Mouse (Mus musculus) layer of hippocampus, adult 9-11 months (tissue): Measurements from ENCODE around the gene Oxct2a.
A peak's percentile ranks its signal among the peaks of the same experiment; 100 is the strongest.
"Not testable (repeated sequence)": the region's sequence is repeated elsewhere in the genome, so short reads cannot be mapped to it uniquely, and the experiment has no call there.

Experiments
- DNase-seq: peaks from one replicate; pipeline ENCODE4 v3.0.0; 2022

Gene Oxct2a

GRCm38 (mm10) chr4:123308292-123308691 lies 15.1 kb downstream of the Oxct2a start:
- no peak for DNase-seq

DNA sequence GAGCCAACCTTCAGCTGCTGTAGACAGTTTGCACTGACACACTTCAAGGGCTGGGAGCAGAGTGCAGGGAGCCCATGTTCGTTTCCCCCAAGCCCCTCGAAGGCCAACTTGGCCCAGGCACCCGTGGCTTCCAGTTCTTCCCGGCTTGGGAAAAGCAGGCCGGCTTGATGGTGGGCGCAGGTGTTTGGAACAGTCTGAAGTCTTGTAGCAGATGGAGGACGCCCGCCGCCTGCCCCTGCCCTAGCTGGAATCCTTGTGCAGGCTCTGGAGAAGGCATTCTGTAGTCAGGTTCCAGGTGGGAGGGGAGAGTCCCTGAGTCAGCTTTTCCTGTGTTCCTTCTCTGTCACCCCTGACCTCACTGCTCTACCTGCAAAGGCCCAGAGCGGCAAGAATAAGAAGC lies 16.4 kb downstream of the Oxct2a start:
- DNase-seq = peak; percentile 34

DNA sequence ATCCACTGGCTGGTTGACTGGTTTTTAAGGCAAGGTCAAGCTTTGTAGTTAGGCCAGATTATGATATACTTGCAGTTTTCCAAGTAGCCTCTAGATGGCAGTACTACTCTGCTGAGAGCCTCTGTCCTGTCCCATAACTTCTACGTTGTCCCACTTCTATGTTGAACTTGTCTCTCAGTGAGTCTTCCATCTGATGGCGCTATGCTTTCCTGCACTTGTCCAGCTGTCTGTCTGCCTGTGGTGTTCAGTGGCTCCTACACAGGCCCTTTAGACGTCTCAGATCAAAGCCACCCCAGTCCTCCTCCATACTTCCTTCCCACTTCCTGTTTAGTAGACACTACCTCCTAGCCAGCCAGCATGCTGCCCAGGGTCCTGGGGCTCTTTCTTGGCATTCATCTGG lies 17.6 kb downstream of the Oxct2a start:
- DNase-seq = peak; percentile 20

DNA sequence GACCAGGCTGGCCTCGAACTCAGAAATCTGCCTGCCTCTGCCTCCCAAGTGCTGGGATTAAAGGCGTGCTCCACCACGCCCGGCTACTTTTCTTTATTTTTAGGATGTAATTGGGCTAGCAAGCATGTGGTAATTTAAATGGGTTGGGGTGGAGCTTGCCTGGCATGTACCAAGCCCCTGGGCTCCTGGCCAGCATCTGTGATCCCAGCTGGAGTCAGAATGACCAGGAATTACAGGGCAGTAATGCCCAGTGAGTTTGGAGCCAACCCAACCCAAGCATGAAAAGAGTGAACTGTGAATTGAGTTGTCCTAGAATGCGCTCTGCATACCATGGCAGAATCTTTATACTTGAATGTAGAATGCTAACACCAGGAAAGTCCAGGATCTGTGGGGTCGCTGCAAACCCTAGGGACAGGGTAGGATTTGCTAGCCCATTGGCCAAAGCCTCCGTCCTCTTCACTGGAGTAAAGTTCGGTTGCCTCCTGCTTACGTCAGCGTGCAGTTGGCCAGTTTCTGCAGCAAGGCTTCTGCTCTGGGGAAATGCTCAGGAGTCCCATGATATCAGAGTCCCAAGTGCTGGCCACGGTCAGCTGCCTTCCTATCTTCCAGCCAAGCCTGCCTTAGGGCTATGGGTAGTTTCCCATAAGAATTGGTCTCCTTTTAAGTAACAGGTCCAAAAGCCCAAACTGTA lies 24.3 kb downstream of the Oxct2a start:
- DNase-seq = no peak

DNA sequence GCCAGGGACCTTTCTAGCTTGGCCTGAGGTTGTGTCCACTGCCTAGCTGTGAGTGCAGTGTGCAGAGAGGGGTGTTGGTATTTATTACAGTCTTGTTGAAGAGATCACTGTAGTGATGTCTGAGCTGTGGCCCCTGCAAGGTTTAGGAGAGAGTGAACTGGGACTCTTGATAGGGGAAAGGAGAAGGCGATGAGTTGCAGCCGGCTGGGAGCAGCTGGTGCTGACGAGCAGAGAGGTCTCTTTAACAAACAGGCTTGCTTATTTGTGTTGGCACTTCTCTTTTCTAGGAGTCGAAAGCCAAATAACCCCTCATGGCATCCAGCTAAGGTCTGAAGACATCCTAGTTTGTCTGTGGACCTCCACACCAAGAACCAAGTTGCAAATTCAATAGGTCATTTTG lies 25.2 kb downstream of the Oxct2a start:
- no peak for DNase-seq

DNA sequence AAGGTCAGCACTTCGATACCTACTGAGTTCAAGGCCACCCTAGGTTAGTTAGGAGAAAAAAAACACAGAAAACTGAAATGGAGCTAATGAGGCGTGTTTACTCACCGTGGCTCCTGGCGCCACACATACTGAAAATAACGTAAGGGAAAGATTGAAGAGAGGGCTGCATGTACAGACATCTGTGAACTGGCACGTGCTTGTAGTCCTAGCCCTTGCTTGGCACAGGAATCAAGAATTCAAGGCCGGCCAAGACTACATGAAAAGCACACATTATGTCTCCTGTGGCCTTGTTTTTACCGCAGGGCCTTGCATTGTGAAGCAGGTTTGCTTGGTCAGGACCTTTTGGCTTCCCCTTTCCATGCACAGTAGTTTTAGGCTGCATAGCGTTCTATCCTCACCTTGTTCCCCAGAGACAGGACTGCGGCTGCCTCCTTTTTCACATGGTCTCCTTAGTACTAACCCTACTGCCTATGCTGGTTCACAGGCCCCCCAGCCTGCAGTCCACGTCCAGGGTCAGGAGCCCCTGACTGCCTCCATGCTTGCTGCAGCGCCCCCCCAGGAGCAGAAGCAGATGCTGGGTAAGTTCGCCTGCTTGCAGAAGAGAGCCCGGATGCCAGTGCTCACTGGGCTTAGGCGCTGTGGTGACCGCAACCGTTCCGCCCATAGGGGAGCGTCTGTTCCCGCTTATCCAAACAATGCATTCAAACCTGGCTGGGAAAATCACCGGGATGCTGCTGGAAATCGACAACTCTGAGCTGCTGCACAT lies 26.1 kb downstream of the Oxct2a start:
- no peak for DNase-seq

DNA sequence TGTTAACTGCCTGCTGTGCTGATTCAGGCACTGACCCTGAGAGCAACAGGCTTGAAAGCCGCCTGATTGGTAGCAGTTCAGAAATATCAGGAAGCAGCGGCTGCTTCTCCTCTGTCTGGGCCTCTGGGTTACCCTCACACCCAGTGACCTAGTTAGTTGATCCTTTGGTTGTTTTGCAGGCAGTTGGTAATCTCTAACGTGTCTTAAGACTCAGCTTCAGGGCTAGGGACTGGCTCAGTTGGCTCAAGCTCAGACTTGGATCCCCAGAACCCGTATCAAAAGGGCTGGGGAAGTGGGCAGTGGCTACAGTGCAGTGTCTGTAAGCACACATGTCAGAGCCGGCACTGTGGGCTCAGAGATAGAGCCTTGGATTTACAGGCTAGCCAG lies 27.3 kb downstream of the Oxct2a start:
- DNase-seq = no peak

- DNase-seq = no peak
Measured at GRCm38 (mm10) chr4:123295516-123296147, 27.8 kb downstream of the Oxct2a start.

GRCm38 (mm10) chr4:123295026-123295425 lies 28.4 kb downstream of the Oxct2a start:
- not testable (repeated sequence) for DNase-seq

GRCm38 (mm10) chr4:123293661-123294443 lies 29.6 kb downstream of the Oxct2a start:
- DNase-seq = no peak

GRCm38 (mm10) chr4:123292989-123293388 lies 30.4 kb downstream of the Oxct2a start:
- no peak for DNase-seq

DNA sequence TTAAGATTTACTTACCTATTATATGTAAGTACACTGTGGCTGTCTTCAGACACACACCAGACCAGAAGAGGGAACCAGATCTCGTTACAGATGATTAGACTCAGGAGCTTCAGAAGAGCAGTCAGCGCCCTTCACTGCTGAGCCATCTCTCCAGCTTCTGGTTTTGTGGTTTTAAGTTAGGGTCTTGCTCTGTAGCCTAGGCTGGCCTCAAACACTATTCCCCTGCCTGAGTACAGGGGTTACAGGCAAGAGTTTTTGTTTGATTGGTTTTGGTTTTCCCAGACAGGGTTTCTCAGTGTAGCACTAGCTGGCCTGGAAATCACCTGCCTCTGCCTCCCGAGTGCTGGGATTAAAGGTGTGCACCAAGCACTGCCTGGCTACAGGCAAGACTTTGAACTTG lies 31.0 kb downstream of the Oxct2a start:
- DNase-seq = no peak

GRCm38 (mm10) chr4:123289038-123289437 lies 34.4 kb downstream of the Oxct2a start:
- no peak for DNase-seq

- DNase-seq = no peak
Measured at GRCm38 (mm10) chr4:123286790-123287189, 36.6 kb downstream of the Oxct2a start.

- no peak for DNase-seq
Measured at GRCm38 (mm10) chr4:123284731-123285624, 38.5 kb downstream of the Oxct2a start.

GRCm38 (mm10) chr4:123283675-123284064 lies 39.8 kb downstream of the Oxct2a start:
- not testable (repeated sequence) for DNase-seq

DNA sequence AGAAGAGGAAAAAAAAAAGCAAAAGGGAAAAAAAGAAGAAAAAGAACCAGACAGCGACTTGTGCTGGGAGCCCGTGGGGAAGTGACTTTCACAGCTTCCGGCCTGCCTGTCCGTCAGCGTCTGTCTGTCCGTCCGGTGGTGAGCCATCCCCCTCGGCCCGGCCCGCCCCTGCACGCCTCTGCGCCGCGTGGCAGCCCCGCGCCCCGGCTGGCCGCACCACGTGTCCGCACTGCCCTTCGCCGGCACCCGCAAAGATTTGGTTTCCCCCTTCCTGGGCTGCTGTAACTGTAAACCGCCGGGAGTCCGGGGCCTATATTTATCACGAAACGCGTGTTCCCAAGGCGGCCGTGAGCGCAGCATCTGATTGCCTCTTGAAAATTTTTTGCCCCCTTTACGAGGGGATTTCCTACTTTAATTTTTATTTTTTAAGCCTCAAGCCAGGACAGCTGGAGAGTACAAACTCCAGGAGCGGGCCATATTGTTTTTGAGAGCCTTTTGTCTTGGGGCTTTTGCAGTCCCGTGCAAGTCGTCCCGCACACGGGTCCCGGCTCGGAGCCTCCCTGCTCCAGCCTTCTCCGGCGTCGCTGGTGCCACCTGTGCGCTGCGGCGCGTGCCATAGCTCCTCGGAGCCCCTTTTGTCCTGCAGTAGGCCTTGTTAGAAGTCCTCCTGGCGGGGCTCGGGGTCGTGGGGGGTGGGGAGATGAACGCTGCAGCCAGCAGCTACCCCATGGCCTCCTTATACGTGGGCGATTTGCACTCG lies 40.3 kb downstream of the Oxct2a start:
- DNase-seq = not testable (repeated sequence)

DNA sequence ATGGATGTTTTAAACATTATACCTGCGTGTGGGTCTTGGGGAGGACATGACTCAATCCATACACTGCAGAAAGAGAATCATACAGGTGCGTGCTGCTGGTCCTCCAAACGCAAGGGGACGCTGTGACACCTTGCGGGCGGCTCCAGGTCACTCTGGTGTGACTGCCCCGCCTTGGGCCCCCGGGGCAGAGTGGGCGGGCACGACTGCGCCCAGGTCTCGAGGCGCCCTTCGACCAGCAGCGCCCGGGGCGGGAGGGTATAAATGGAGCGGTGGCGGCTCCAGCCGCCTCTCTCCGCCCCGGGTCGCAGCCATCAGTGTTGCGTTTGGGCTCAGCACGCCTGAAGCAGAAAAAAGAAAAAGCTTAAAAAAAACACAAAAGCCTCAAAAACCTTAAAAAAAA lies 40.9 kb downstream of the Oxct2a start:
- DNase-seq = peak; percentile 81

GRCm38 (mm10) chr4:123280117-123280516 lies 43.3 kb downstream of the Oxct2a start:
- DNase-seq = no peak
